Mouse (Mus musculus): ENCODE measurements around the gene Abca13.
"Not testable (repeated sequence)": the region's sequence is repeated elsewhere in the genome, so short reads cannot be mapped to it uniquely, and the experiment has no call there.

Abca13 gene

DNA sequence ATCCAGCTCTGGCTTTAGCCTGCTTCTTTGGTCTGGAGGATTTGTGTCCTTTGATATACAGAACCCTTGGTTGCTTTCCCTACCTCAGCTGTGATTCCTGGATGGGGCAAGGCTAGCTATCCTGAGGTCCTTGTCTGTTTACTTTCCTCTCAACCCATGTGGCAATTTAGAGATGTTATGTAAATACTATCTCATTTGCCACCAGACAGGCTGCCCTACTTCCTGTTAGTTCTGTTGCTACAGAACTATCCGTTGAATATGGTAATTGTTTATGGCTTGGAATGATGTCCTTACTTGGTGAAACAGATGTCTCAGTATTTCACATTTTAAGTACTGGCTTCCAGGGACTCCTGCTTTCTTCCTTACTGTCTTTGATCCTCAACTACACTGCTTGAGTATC lies 107.9 kb downstream of the Abca13 start:
- DNase-seq, result no peak

DNA sequence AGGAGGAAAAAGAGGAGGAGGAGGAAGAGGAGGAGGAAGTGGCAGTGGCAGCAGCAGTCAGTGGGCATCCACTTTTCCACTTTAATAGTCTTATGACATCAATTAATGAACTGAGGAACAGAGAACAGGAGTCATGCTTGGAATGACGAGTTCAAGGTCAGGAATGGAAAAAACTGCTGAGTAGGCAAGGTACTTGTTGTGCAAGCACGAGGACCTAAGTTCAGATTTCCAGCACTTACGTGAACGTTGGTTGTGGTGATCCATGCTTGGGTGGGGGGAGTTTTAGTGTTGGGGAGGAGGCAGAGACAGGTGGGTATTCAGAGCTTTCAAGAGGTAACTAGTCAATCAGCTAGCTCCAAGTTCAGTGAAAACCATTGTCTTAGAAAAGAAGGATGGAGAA lies 113.7 kb downstream of the Abca13 start:
- DNase-seq, result no peak

GRCm38 (mm10) chr11:9316545-9316944 lies 124.8 kb downstream of the Abca13 start:
- no peak for DNase-seq

- DNase-seq, result peak; percentile 84
Measured at GRCm38 (mm10) chr11:9317076-9317929, 125.6 kb downstream of the Abca13 start.

DNA sequence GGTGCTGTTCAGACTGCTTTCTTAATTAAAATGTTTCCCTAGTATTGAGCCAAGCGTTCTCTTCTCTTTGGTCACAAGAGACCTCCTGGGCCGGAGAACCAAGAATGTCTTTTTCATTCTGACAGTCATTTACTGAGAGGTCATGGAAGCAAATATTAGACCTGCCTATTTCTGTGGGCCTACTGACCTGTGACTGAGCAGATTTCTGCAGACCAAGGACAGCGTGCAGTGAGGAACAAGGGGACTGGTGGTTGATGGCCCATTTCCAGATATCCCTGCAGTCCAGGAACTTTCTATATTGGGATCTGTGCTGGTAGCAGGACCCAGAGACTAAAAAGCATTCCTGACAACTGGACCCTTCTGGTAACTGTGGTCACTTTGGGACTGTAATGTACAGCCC lies 146.4 kb downstream of the Abca13 start:
- DNase-seq, result no peak

DNA sequence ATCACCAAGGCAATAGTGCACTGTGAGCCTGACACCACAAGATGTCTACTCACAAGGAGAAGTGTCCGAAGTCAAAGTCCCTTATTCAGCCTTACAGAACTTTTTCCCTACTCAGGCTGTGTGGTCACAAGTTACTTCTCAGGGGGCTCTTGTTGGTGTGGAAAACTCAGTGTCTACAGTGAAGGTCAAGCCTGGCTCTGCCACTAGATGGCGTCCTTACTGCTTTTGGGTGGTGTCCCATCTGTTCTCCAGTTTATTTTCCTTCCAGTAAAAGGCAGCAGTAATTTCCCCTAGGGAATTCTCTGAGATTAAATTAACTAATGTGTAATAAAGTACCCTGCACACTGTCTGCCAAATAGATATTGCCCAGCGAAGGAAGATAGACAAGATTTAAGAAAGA lies 156.0 kb downstream of the Abca13 start:
- peak; percentile 13 for DNase-seq

- peak; percentile 5 for DNase-seq
Measured at GRCm38 (mm10) chr11:9373160-9373559, 181.4 kb downstream of the Abca13 start.

GRCm38 (mm10) chr11:9374426-9374825 lies 182.7 kb downstream of the Abca13 start:
- not testable (repeated sequence) for DNase-seq

GRCm38 (mm10) chr11:9388520-9388919 lies 196.8 kb downstream of the Abca13 start:
- no peak for DNase-seq

- DNase-seq, result no peak
Measured at GRCm38 (mm10) chr11:9416946-9417345, 225.2 kb downstream of the Abca13 start.

DNA sequence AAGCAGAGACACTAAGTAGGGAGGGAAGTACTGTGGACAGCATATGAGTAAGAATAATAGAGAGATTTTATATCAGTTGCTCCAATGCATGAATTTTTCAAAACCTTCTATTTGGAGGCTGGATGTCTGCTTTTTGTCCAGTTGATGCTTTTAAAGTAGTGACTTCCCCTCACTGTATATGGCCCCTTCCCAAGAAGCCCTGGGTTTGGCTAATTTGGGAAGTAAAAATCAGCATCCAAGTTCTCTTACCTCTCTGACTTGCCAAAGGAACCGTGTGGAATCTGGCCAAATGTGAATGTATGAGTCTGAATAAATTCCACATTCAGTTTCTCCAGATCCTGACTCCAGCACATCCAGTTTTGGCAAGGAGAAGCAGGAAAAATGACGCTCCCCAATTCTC lies 228.5 kb downstream of the Abca13 start:
- no peak for DNase-seq

GRCm38 (mm10) chr11:9427411-9427810 lies 235.7 kb downstream of the Abca13 start:
- no peak for DNase-seq

- no peak for DNase-seq
Measured at GRCm38 (mm10) chr11:9432807-9433206, 241.1 kb downstream of the Abca13 start.

- DNase-seq, result no peak
Measured at GRCm38 (mm10) chr11:9436617-9437016, 244.9 kb downstream of the Abca13 start.

GRCm38 (mm10) chr11:9439781-9440180 lies 248.0 kb downstream of the Abca13 start:
- no peak for DNase-seq

DNA sequence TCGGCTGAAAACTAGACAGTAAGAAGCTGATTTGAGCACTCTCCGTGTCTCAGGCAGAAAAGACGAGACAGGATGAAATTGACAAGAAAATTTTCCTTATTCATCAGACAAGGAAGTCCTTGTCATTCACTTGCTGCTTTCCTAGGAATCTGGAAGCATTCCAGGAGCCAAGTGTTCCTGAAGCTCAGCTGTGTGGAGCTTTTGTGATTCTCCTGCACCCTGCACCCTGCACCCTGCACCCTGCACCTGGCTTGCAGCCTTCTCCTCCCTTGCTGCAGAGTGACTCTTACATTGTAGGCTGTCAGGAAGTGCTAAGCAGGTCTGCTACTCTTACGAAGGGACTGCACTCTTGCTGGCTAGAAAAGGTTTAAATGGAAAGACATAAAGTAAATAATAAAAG lies 249.4 kb downstream of the Abca13 start:
- no peak for DNase-seq

GRCm38 (mm10) chr11:9472400-9472799 lies 280.7 kb downstream of the Abca13 start:
- no peak for DNase-seq

DNA sequence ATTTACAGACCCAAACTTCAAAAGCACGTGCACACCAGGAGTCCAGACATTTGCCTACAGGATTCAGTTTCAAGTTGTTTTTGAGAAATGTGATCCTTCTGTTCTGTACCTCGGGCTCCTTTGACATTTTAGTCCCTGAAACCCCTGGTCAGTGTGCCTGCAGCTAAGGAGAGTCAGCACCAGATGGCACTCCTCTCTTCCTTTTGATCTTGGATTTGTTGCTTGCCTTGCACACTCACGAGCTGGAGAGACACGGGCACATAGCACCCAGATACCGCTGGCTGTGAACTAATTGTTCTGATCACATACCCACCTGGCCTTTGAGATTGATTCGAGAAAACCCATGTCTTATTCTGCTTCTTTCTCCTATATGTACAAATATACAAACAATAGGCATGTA lies 289.8 kb downstream of the Abca13 start:
- DNase-seq, result peak; percentile 32

- no peak for DNase-seq
Measured at GRCm38 (mm10) chr11:9500326-9501142, 308.8 kb downstream of the Abca13 start.

- not testable (repeated sequence) for DNase-seq
Measured at GRCm38 (mm10) chr11:9514966-9515365, 323.2 kb downstream of the Abca13 start.

GRCm38 (mm10) chr11:9528556-9528955 lies 336.8 kb downstream of the Abca13 start:
- no peak for DNase-seq

- no peak for DNase-seq
Measured at GRCm38 (mm10) chr11:9531715-9532114, 340.0 kb downstream of the Abca13 start.

GRCm38 (mm10) chr11:9533189-9533588 lies 341.4 kb downstream of the Abca13 start:
- no peak for DNase-seq

- DNase-seq, result no peak
Measured at GRCm38 (mm10) chr11:9533658-9534202, 342.0 kb downstream of the Abca13 start.
